Mouse (Mus musculus) embryonic fibroblast, embryonic 13.5 days (primary cell): ENCODE measurements around the gene Thsd4. TPM values are rescaled to one million over a fixed set of nuclear protein-coding genes. Genes with fewer than 3 reads are reported as not detected.

Experiments used
- H3K27ac ChIP-seq: 2 replicates; pipeline ENCODE4 v1.5.1; 2012; ENCODE audit warnings: low read length, control low read depth, inconsistent platforms; ENCODE audit not compliant: insufficient read depth
- H3K4me1 ChIP-seq: 2 replicates; pipeline ENCODE4 v1.6.1; 2011; ENCODE audit warnings: low read length; ENCODE audit not compliant: control insufficient read depth, insufficient read depth
- H3K4me3 ChIP-seq: 2 replicates; pipeline ENCODE4 v1.5.1; 2011; ENCODE audit warnings: mild to moderate bottlenecking, control low read depth, low read length; ENCODE audit not compliant: insufficient read depth
- CTCF ChIP-seq: IDR thresholded peaks from 2 replicates; pipeline ENCODE4 v1.5.1; 2011; ENCODE audit warnings: mild to moderate bottlenecking, control low read depth, low read length, moderate library complexity, borderline replicate concordance; ENCODE audit not compliant: insufficient read depth
- POLR2A ChIP-seq: IDR thresholded peaks from 2 replicates; pipeline ENCODE4 v1.6.1; 2011; ENCODE audit warnings: low read depth, mild to moderate bottlenecking, control low read depth, low read length, moderate library complexity
- polyA plus RNA-seq: library from polyadenylated mRNA; stranded (reverse); fragments of >200 nt; gene quantifications from 2 replicates; pipeline ENCODE4 v1.2.4, GENCODE M21; 2011; ENCODE audit warnings: low read depth; ENCODE audit not compliant: missing spikeins, insufficient read length

Gene Thsd4
- polyA plus RNA-seq, 1 experiment, result 7.0 TPM

DNA sequence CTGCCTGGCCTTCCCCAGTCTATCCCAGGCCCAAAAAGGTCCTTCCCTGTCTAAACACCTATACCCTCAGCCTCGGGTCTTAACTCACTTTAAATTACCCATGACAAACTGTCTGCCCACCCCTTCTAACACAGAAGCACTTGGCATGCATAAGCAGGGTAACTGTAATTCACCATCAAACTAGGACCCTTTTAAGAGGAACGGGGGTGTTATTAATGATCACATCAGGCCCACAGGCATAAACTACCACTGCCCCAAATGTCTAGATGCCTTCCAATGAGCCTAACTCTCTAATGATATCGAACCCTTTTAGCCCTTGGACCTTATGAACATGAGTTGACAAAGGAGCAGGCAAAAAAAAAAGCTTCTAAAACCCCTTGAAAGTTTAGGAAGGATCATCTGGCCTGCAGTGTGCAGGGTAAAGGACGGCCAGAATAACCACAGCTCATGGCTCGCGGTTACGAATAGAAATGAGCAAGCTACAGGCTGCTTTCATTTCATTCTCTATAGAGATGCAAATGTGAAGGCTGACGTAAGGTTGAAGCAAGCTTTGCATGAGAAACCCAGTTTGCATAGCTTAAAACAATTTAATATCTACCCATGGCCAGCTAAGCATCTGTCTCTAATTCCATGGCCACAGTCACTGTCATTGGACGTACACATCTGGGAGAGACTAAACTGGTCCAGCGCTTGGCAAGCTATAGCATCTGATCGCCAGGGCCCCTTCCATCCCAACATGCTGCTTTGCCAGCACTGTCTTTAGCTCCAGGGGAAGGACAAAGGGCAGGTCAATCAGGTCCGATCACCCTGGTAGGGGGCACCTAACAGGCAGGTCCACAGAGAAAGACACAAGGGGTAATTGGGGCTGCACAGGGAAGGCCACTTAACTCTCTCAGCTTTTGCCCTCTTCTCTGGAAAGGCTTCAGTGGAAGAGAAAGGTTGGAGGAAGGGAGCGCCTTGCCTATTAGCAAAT lies 61.5 kb downstream of the Thsd4 start:
- Histone ChIP-seq H3K4me3 (no peak overlapping the region), H3K4me1 (no peaks in the 10 kb centered on the region), H3K27ac (peak overlapping the region; percentile 75; the same call in 1 of the 2 replicates)
- TF ChIP-seq CTCF (no peak), POLR2A (no peak)

DNA sequence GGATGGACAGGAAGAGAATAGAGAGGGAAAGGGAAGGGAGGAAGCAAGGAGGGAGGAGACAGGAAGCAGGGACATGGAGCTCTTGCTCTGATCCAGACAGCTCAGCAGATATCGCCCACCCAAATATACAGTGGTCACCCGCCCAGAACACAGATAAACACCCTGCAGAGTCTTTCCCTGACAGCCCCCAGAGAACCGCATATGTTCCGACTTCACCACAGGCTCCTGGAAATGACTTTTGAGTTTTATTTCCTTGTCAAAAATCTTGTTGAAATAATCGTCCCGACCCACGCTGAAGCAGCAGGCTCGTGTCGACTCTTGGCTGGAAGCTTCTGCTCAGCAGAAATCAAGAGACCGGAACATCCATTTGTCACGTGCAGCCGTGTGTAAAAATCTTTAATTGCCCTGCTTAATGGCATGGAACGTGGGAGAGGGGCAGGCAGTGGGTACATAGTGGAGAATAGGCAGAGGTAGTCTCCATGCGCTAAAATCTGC lies 63.3 kb downstream of the Thsd4 start:
- no peak overlapping the region for H3K27ac ChIP-seq
- H3K4me3 ChIP-seq, result no peak overlapping the region
- H3K4me1 ChIP-seq, result no peaks in the 10 kb centered on the region
- no peak for TF ChIP-seq POLR2A
- no peak for TF ChIP-seq CTCF

DNA sequence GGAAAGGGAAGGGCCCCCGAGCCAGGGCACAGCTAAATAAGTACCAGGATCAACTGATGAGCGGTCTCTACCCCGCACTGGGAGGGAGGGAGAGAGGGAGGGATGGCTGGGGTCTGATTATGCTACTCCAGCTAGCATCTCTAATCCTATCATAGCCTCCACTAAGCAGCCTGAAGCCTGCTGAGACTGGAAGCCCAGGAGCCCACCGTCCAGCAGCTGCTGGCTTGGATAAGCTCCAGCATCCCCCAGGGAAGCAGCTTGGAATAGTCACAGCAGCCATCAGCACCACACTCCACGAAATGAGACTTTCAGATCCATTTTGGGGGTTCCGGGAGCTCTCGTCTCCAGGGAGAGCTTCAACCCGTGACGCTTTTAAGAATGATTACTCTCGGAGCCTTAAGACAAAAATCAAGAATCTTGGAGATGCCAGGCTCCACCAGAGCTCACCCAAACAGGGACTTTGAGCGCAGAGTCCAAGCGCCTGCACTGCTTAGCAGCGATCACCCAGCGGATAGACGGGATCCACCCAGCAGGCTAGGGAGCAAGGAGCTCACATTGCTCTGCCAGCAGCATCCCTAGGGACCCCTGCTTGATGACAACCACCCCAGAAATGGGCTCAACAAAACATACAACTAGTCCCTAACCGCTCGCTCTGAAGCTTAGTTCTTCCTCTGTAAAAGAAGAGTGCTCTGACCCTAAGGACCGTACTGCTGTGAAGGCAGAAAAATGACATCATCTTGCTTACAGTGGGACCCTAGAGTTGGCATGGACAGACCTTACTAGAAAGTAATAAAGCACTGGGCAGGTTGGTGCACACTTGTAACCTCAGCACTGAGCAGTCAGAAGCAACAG lies 64.3 kb downstream of the Thsd4 start:
- TF ChIP-seq POLR2A (no peak), CTCF (no peak)
- no peak overlapping the region for H3K4me3 ChIP-seq
- H3K4me1 ChIP-seq, result no peaks in the 10 kb centered on the region
- no peak overlapping the region for H3K27ac ChIP-seq

DNA sequence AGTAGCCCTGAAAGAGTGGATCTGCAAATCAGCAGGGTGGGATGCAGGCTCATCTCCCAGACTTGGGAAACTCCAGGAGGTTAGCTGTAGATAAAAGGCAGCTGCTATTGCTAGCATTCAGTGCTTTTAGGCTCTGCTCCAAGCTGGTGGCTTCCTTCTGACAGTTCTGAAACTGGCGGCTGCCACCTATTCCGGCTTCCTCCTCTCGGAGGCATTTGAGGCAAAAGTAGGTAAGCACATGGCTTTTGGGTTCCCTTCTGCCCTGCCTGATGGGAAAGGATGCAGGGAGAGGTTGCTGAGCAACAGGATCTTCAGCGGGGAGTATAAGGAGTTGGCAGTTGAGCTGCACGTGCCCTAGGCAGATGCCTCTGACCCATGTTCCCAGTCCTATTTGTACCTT lies 65.2 kb downstream of the Thsd4 start:
- TF ChIP-seq CTCF, result no peak
- no peak for TF ChIP-seq POLR2A
- Histone ChIP-seq H3K4me1 (no peaks in the 10 kb centered on the region), H3K4me3 (no peak overlapping the region), H3K27ac (no peak overlapping the region)

DNA sequence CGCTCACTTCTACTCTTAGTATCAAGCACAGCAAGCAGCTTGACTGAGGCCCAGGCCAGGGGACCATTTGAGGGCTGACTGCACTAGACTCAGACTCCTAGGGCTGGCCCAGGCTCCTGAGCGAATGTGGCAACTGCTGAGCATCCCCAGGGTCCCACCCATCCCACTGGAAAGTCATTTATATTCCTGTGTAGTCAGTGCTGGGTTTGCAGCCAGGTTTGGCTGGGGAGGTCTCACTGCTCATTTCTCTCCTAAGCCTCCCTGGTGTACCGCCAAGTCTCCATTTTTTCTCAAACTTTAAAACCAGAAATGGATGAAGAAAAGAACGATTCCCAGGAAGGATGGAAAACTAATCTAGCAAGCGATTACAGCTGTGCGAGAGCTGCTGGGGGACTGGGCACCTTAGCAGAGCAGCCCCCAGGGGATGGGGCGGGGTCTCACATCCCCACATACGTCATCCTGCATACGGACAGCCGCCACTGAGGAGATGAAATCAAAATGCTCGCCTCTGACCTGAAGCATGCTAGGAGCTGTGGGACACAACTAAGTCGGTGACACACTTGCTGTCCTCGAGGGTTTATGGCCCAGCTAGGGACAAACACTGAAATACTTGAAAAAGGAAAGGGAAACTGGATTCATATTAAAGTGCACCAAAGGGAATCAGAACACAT lies 67.3 kb downstream of the Thsd4 start:
- Histone ChIP-seq H3K27ac (no peak overlapping the region), H3K4me3 (no peak overlapping the region), H3K4me1 (no peaks in the 10 kb centered on the region)
- TF ChIP-seq CTCF (no peak), POLR2A (no peak)

DNA sequence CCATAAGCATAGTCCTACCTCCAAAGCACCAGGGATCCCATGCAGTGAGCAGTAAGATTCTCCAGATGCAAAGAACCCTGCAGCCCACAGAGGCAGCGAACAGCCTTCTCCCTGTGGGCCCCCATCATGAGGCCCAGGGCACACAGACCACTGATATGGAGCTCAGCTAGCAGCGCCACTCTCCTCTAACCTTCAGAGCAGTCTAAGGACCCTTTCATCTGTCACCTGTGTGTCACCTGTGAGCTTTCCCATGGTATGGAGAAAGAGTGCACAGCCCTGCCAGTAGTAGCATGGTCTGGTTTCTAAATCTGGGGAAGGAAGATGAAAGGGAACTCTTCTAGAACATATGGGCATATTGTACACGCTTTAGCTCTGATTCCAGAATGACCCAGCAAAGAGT lies 72.3 kb downstream of the Thsd4 start:
- Histone ChIP-seq H3K27ac (no peak overlapping the region), H3K4me3 (no peak overlapping the region), H3K4me1 (peaks cover 2% of the 10 kb centered on the region; the same call in 1 of the 2 replicates)
- no peak for TF ChIP-seq POLR2A
- TF ChIP-seq CTCF, result no peak

DNA sequence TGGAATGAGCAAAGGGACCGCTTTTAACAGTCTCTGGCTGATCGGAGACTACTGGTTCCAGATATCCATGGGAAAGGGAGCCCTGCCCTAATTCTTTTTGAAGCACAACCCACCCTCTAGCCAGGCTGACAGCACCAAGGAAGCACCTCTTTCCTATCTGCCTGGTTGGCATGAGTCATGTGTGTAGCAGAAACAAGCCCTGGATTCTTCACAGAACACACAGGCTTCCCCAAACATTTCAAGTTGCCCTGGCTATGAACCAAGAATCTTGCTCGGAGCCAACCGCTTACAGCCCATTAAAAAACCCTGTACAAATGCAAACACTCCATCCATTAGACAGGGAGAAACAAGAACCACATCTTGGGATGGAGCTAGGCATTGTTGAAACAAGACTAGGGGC lies 76.0 kb downstream of the Thsd4 start:
- H3K4me3 ChIP-seq, result no peak overlapping the region
- peaks cover 2% of the 10 kb centered on the region; the same call in 1 of the 2 replicates for H3K4me1 ChIP-seq
- H3K27ac ChIP-seq, result no peak overlapping the region
- TF ChIP-seq POLR2A, result no peak
- no peak for TF ChIP-seq CTCF

DNA sequence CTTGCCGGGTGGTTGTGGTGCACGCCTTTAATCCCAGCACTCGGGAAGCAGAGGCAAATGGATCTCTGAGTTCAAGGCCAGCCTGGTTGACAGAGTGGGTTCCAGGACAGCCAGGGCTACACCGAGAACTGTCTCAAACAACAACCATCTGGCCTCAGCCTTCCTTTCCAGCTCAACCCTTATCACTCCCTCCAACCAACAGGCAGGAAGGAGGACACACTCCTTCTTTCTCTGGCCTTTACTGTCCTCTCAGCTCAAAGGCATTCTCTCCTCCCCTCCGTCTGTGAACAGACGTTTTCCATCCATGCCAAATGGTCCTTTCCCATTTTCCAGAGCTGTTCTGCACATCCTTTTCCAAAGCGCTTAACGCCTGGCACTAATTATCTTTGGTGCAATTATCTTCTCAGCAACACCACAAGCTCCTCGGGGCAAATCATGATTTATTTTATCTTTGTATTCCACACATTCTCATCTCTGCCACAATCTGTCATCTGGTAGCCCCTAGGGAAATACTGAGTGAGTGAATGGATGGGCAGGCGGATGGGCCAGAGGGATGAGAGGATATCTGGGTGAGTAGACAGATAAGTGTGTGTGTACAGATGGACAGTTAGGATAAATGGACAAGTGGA lies 80.5 kb downstream of the Thsd4 start:
- TF ChIP-seq CTCF (no peak), POLR2A (no peak)
- Histone ChIP-seq H3K4me3 (no peak overlapping the region), H3K4me1 (peaks cover 7% of the 10 kb centered on the region; the same call in 1 of the 2 replicates), H3K27ac (no peak overlapping the region)

DNA sequence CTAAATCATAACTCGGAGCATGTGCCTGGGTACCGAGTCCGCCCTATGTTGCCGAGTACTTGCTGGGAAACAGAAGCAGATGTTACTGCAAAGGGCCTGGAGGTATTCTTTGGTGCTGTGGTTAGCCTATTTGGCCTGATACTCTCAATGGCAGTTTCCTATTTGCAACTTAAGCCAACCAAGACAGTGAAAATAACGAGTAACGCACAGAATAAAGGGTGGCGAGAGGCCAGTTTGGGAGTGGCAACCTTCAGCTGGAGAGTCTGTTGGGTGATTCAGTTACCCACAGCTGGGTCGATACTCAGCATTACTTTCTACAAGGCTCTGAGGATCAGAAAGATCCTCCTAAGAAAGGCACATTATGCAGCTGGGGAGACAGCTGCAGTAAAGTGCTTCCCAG lies 81.3 kb downstream of the Thsd4 start:
- H3K4me3 ChIP-seq, result no peak overlapping the region
- no peak overlapping the region for H3K27ac ChIP-seq
- TF ChIP-seq CTCF (no peak), POLR2A (no peak)
- H3K4me1 ChIP-seq, result 0 out of 2 replicates have a peak, but pooled peaks cover 4% of the 10 kb centered on the region
